Mouse (Mus musculus) spleen, adult 2 months (tissue): ENCODE results near the gene Spata17.

Experiments
- CTCF ChIP-seq: fragments of 200-500 bp; IDR thresholded peaks from 2 replicates; pipeline ENCODE4 v1.5.1; 2011; ENCODE audit warnings: mild to moderate bottlenecking, inconsistent platforms; ENCODE audit not compliant: insufficient read depth, insufficient read length, insufficient replicate concordance; ENCODE audit errors: extremely low read depth
- POLR2A ChIP-seq: fragments of 200-500 bp; IDR thresholded peaks from 2 replicates; pipeline ENCODE4 v1.6.1; 2011; ENCODE audit warnings: low read depth, low read length, inconsistent platforms

DNA sequence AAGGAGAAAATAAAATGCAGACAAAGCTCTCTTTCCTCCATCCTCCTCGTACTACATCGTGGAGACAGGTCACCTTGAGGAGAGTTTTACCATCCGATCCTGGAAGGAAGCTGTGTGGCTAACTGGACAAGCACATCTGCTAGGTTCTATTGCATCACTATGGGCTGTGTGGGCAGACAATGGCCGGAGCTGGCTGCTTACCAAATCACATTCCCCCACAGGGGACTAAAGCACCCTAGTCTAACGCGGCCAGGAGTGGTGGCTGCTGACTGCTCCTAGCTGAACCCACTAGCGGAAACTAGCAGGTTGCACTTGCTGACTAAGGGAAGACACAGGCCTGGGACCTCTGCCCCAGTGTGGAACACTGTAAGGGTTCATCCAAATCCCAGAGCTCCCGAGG lies 72.3 kb downstream of the Spata17 start:
- TF ChIP-seq CTCF (no peak), POLR2A (no peak)
